Mouse (Mus musculus) E14TG2a.4 (cell line): Measurements from ENCODE around the gene Ggcx.

Experiments used
- CTCF ChIP-seq: conservative IDR thresholded peaks from 2 replicates; pipeline ENCODE4 v1.5.1; 2014; ENCODE audit warnings: low read length
- NANOG ChIP-seq: IDR thresholded peaks from 2 replicates; pipeline ENCODE4 v1.6.1; 2014; ENCODE audit warnings: borderline replicate concordance, low read length, mixed read lengths
- POU5F1 ChIP-seq: IDR thresholded peaks from 2 replicates; pipeline ENCODE4 v1.6.1; 2014; ENCODE audit warnings: low read length, borderline replicate concordance

DNA sequence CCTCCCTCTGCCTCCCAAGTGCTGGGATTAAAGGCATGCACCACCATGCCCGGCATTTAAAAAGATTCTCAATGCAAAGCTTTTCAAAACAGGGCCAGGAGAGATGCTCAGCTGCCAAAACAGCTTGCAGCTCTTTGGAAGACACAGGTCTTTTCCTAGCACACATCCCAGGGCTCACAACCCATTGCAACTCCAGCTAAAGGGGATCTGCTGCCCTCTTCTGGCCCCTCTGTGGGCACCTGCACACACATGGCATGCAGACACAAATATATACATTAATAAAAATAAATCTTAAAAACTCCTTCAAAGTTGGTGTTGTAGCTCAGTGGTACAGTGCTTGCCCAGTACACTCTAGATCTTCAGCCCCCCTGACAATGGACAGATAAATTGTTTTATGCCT is 4.1 kb upstream of the Ggcx start:
- TF ChIP-seq CTCF (peak; percentile 33; the same call in 1 of the 2 replicates), POU5F1 (no peak), NANOG (no peak)
